Mouse (Mus musculus) bone marrow, adult 2 months (tissue): ENCODE results near the gene Gm8369.
"Not testable (repeated sequence)": the region's sequence is repeated elsewhere in the genome, so short reads cannot be mapped to it uniquely, and the experiment has no call there.

Experiments
- CTCF ChIP-seq: fragments of 200-500 bp; IDR thresholded peaks from 2 replicates; pipeline ENCODE4 v1.5.1; 2011; ENCODE audit warnings: low read length, control low read depth; ENCODE audit not compliant: control insufficient read depth, insufficient read depth
- POLR2A ChIP-seq: fragments of 200-500 bp; IDR thresholded peaks from 2 replicates; pipeline ENCODE4 v1.6.1; 2011; ENCODE audit warnings: low read depth, mild to moderate bottlenecking, control low read depth, low read length, borderline replicate concordance; ENCODE audit not compliant: control insufficient read depth

DNA sequence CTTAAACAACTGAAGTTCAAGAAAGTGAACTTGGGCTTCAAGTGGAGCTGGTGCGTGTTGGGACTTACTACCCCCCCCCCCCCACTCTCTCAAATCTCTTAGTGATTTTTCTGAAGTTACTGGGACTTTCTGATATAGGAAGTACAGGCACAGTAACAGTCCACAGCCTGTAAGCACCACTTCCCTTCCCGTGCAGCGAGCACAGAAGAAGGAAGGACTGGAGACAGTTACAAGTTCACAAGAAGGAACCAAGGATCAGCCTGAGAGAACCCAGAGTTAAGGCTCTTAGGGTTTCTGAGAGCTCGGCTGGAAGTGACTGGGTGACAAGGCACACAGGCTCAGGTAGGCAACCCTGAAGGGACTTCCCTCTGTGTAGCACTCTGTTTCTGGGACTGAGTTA, 16.5 kb upstream of the Gm8369 start, which contains the start of gene Ms4a6c:
- not testable (repeated sequence) for TF ChIP-seq CTCF, POLR2A
